Mouse (Mus musculus): ENCODE measurements around the gene Eif6.
"Not testable (repeated sequence)": the region's sequence is repeated elsewhere in the genome, so short reads cannot be mapped to it uniquely, and the experiment has no call there.

Eif6 gene

GRCm38 (mm10) chr2:155826630-155827424 lies at the start of gene Eif6:
Gene Eif6, minus strand, starts transcription at chr2:155826925.
- DNase-seq, result peak; percentile 84

GRCm38 (mm10) chr2:155873636-155874035 lies 46.9 kb upstream of the Eif6 start:
- DNase-seq, result no peak

- DNase-seq, result no peak
These were observed 46.3 kb upstream of the Eif6 start for GRCm38 (mm10) chr2:155872930-155873507.

- DNase-seq, result no peak
These were observed 45.8 kb upstream of the Eif6 start for GRCm38 (mm10) chr2:155872486-155872885.

GRCm38 (mm10) chr2:155869772-155870171 lies 43.0 kb upstream of the Eif6 start:
- DNase-seq, result no peak

GRCm38 (mm10) chr2:155868320-155868719 lies 41.6 kb upstream of the Eif6 start:
- no peak for DNase-seq

- DNase-seq, result no peak
These were observed 36.7 kb upstream of the Eif6 start for GRCm38 (mm10) chr2:155863301-155863867.

- DNase-seq, result no peak
These were observed 36.0 kb upstream of the Eif6 start for GRCm38 (mm10) chr2:155862573-155863300.

GRCm38 (mm10) chr2:155861581-155861980 lies 34.9 kb upstream of the Eif6 start:
- DNase-seq, result no peak

- no peak for DNase-seq
These were observed 33.4 kb upstream of the Eif6 start for GRCm38 (mm10) chr2:155860102-155860501.

- no peak for DNase-seq
These were observed 25.8 kb upstream of the Eif6 start for GRCm38 (mm10) chr2:155852536-155852935.

- no peak for DNase-seq
These were observed 23.4 kb upstream of the Eif6 start for GRCm38 (mm10) chr2:155850120-155850519.

GRCm38 (mm10) chr2:155849464-155849863 lies 22.7 kb upstream of the Eif6 start:
- no peak for DNase-seq

GRCm38 (mm10) chr2:155848291-155848690 lies 21.6 kb upstream of the Eif6 start:
- DNase-seq, result peak; percentile 69

GRCm38 (mm10) chr2:155846930-155847329 lies 20.2 kb upstream of the Eif6 start:
- no peak for DNase-seq

GRCm38 (mm10) chr2:155838961-155839360 lies 12.2 kb upstream of the Eif6 start:
- DNase-seq, result no peak

GRCm38 (mm10) chr2:155837961-155838360 lies 11.2 kb upstream of the Eif6 start:
- no peak for DNase-seq

GRCm38 (mm10) chr2:155834732-155835131 lies 8.0 kb upstream of the Eif6 start, which contains the start of gene Fam83c:
Gene Fam83c, minus strand, starts transcription at chr2:155834854.
- no peak for DNase-seq

- DNase-seq, result not testable (repeated sequence)
These were observed 5.4 kb upstream of the Eif6 start for GRCm38 (mm10) chr2:155832087-155832486.

GRCm38 (mm10) chr2:155831302-155831701 lies 4.6 kb upstream of the Eif6 start:
- DNase-seq, result no peak

- no peak for DNase-seq
These were observed 4.1 kb upstream of the Eif6 start for GRCm38 (mm10) chr2:155830841-155831240.

- DNase-seq, result no peak
These were observed 658 bp downstream of the Eif6 start for GRCm38 (mm10) chr2:155825904-155826629.

GRCm38 (mm10) chr2:155823722-155824121 lies 3.0 kb downstream of the Eif6 start:
- DNase-seq, result no peak

All from right cerebral cortex, postnatal 25 days (tissue).